Mouse (Mus musculus) liver, embryonic 11.5 days (tissue): Measurements from ENCODE around the gene Tanc2. TPM values are rescaled to one million over a fixed set of nuclear protein-coding genes. Genes with fewer than 3 reads are reported as not detected.
A peak's percentile ranks its signal among the peaks of the same experiment; 100 is the strongest.

ENCODE experiments used
- ATAC-seq: fragments of 200-750 bp; cut with Nextera tagmentation; replicated peaks from 2 replicates; pipeline ENCODE4 v1.8.0; 2017; ENCODE audit warnings: moderate number of reproducible peaks, mild to moderate bottlenecking, moderate TSS enrichment, moderate library complexity; ENCODE audit not compliant: low FRiP score
- DNase-seq: peaks from one replicate; pipeline ENCODE4 v3.0.0-alpha.2; 2017; ENCODE audit warnings: low spot score
- H3K27ac ChIP-seq: fragments of 300-500 bp; sonication (generic); 2 replicates; pipeline ENCODE4 v1.5.1; 2014; ENCODE audit warnings: mild to moderate bottlenecking, low read depth, low read length, control low read depth
- H3K27me3 ChIP-seq: fragments of 300-500 bp; sonication (generic); replicated peaks from 2 replicates; pipeline ENCODE4 v1.6.1; 2014; ENCODE audit warnings: low read length, mixed read lengths; ENCODE audit not compliant: control insufficient read depth, insufficient read depth
- H3K36me3 ChIP-seq: fragments of 300-500 bp; sonication (generic); 2 replicates; pipeline ENCODE4 v1.6.1; 2014; ENCODE audit warnings: mild to moderate bottlenecking, low read length, moderate library complexity, mixed read lengths; ENCODE audit not compliant: control insufficient read depth, insufficient read depth
- H3K4me1 ChIP-seq: fragments of 300-500 bp; sonication (generic); replicated peaks from 2 replicates; pipeline ENCODE4 v1.6.1; 2014; ENCODE audit warnings: low read length, mixed read lengths; ENCODE audit not compliant: control insufficient read depth, insufficient read depth
- H3K4me2 ChIP-seq: fragments of 300-500 bp; sonication (generic); 2 replicates; pipeline ENCODE4 v1.6.1; 2014; ENCODE audit warnings: mild to moderate bottlenecking, control low read depth, moderate library complexity
- H3K4me3 ChIP-seq: fragments of 300-500 bp; sonication (generic); 2 replicates; pipeline ENCODE4 v1.5.1; 2014; ENCODE audit warnings: low read depth, low read length, control low read depth
- H3K9ac ChIP-seq: fragments of 300-500 bp; sonication (generic); 2 replicates; pipeline ENCODE4 v1.6.1; 2014; ENCODE audit warnings: low read depth, low read length, control low read depth
- H3K9me3 ChIP-seq: fragments of 300-500 bp; sonication (generic); 2 replicates; pipeline ENCODE4 v1.6.1; 2016; ENCODE audit warnings: low read length, inconsistent platforms, mixed read lengths; ENCODE audit not compliant: control insufficient read depth
- WGBS: fragments of 180-500 bp; shearing (Covaris S2); extraction: QIAGEN DNeasy Blood & Tissue Kit; methylation state at CpG from one replicate; pipeline ENCODE4 v1.1.7; 2014; 5-methylcytosine and 5-hydroxymethylcytosine counted together
- polyA plus RNA-seq: library from polyadenylated mRNA; unstranded; fragments of >200 nt; fragmentation: Nextera tagmentation; extraction: Ambion mirVana; gene quantifications from 2 replicates; pipeline ENCODE4 v1.2.1, GENCODE M21; 2014

Tanc2 gene
- polyA plus RNA-seq, 1 experiment from 2014 or later: 6.9 TPM

DNA sequence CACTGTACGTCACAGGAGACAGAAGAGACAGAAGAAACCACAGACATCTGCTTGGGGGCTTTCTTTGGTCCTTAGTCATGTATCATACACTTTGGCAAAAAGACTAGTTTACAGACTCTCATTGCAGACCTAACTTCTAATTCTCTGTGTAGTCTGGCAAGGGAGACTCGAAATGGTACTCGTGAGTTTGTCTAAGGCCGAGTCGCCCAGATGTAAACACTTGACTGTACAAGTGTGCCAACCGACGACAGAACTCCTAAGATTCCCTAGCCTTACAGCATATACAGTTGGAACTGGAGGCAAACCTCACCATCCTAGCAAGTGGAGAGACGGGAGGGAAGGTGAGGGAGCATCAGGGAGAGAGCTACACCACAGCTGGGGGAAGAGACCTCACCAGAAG is 344.0 kb downstream of the Tanc2 start:
- Histone ChIP-seq H3K36me3 (no peaks in the 10 kb centered on the region), H3K27me3 (no peaks in the 10 kb centered on the region; the same call in none of the 2 replicates), H3K9ac (no peak overlapping the region), H3K4me1 (no peaks in the 10 kb centered on the region), H3K4me2 (no peak overlapping the region), H3K4me3 (no peak overlapping the region), H3K27ac (no peak overlapping the region), H3K9me3 (no peaks in the 10 kb centered on the region)
- DNase-seq (no peak), ATAC-seq (no peak)
- 83% methylated on average over 8 of the region's 8 CpGs for WGBS

DNA sequence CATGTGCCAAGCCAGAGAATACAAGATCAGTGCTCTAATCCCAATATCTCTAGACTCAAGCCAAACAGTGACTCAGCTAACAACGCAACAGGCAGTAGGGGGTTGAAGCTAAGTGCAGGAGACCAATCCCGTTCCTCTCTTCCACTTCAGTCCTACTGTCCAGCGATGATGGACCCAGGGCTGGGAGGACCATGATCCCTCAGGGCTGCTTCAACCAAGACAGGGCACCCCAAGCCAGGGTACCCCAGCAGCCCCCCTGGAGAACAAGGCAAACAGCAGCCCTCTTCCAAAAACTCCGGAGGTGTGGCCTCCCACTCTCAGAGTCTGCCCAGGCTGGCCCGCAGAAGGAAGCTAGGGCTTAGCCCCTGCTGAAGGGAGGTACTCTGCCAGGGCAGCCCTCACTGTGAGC is 344.5 kb downstream of the Tanc2 start:
- H3K4me2 ChIP-seq: no peak overlapping the region
- ATAC-seq: no peak

DNA sequence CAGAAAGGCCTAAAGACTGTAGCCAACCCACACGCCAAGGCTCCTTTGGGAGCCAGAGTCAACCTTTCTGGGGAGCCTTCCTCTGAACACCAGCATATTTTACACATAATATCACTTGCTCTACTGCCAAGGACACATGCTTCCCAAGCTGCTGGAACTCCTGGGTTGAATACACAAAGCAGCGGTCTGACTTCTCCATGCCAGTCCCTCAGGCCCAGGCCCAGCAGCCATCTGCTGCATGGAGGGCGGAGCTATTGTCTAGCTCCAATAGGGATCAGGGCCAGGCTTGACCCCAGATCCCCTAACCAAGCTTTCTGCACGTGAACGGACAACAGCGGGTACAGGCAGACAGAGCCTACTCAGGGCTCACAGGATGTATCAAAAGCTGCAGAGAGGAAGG is 345.0 kb downstream of the Tanc2 start:
- H3K9me3 ChIP-seq: no peaks in the 10 kb centered on the region
- H3K36me3 ChIP-seq: no peaks in the 10 kb centered on the region
- no peak overlapping the region for H3K4me2 ChIP-seq
- ATAC-seq: no peak
- DNase-seq: no peak
- no peak overlapping the region for H3K4me3 ChIP-seq
- WGBS: 59% methylated on average over 6 of the region's 6 CpGs
- no peak overlapping the region for H3K9ac ChIP-seq
- H3K4me1 ChIP-seq: no peaks in the 10 kb centered on the region
- H3K27ac ChIP-seq: no peak overlapping the region
- no peaks in the 10 kb centered on the region; the same call in none of the 2 replicates for H3K27me3 ChIP-seq

More for the DNA sequence above, 344.5 kb downstream of the Tanc2 start:
- no peak overlapping the region for H3K27ac ChIP-seq
- H3K36me3 ChIP-seq: no peaks in the 10 kb centered on the region
- no peaks in the 10 kb centered on the region for H3K4me1 ChIP-seq
- DNase-seq: no peak
- no peaks in the 10 kb centered on the region for H3K9me3 ChIP-seq
- H3K27me3 ChIP-seq: no peaks in the 10 kb centered on the region; the same call in none of the 2 replicates
- H3K4me3 ChIP-seq: no peak overlapping the region
- no peak overlapping the region for H3K9ac ChIP-seq
- WGBS: 53% methylated on average over 5 of the region's 5 CpGs

DNA sequence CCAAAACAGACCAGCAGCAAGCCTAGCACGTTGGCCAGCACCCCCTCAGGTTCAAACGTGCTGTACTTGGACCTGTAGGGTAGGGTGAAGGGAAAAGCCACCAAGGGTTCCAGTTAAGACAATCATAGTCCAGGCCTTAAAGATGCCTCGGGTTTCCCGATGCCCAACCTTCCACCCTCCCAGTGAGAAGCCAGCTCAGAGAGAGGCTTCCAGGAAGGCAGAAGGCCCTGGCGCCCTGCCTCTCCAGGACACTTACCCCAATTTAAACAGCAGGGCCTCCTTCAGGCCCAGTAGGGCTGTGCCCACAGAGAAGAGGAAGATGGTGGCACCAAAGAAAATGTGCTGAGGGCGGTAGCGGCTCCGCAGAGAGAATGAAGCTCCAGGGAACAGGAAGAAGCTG is 345.7 kb downstream of the Tanc2 start:
- Histone ChIP-seq H3K36me3 (no peaks in the 10 kb centered on the region), H3K4me2 (no peak overlapping the region), H3K4me1 (no peaks in the 10 kb centered on the region), H3K4me3 (no peak overlapping the region), H3K27me3 (no peaks in the 10 kb centered on the region; the same call in none of the 2 replicates), H3K27ac (no peak overlapping the region), H3K9ac (no peak overlapping the region), H3K9me3 (no peaks in the 10 kb centered on the region)
- ATAC-seq: no peak
- DNase-seq: no peak
- 81% methylated on average over 8 of the region's 8 CpGs for WGBS

DNA sequence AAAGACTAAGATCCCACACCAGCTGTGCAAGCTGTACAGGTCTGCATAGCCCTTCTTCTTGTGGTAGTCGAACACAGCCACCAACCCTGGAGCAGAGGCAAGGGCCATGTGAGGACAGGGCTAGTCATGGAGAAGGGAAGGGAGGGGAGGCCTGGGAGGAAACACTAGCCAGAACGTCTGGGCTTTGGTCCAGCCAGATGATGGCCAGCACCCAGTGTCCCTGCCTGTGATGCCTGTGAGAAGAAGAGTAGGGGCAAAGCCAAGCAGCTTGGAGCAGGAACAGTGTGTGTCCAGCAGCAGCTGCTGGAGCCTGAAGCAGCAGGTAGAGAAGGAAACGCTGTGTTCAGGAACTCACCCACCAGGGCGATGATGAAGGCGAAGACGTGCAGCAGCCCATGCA is 346.4 kb downstream of the Tanc2 start:
- ATAC-seq (no peak), DNase-seq (no peak)
- H3K4me1 ChIP-seq: no peaks in the 10 kb centered on the region
- no peaks in the 10 kb centered on the region for H3K9me3 ChIP-seq
- peaks cover under 1% of the 10 kb centered on the region for H3K27me3 ChIP-seq
- H3K4me2 ChIP-seq: no peak overlapping the region
- H3K9ac ChIP-seq: no peak overlapping the region
- H3K36me3 ChIP-seq: no peaks in the 10 kb centered on the region
- WGBS: 84% methylated on average over 6 of the region's 6 CpGs
- H3K4me3 ChIP-seq: no peak overlapping the region
- H3K27ac ChIP-seq: no peak overlapping the region

DNA sequence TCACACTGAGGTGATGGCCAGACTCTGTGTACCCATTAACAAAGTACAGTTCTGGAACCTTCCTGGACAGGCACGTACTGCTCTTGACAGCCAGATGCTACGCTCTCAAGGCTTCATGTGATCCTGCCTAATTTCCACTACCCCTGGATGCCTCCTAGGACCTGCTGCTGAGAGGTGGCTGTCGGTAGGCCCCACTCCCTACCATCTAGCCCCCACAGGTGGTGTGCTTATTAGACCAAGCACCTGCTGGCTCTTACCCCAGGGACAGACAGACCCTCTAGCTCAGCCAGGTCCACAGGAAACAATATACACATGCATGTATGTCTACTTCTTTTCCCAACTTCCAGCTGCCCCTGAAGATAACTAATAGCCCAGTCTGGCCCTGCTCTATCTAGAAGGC is 347.2 kb downstream of the Tanc2 start:
- Histone ChIP-seq H3K9ac (no peak overlapping the region), H3K27me3 (peaks cover 5% of the 10 kb centered on the region), H3K4me2 (no peak overlapping the region), H3K4me1 (no peaks in the 10 kb centered on the region), H3K9me3 (no peaks in the 10 kb centered on the region), H3K27ac (no peak overlapping the region), H3K4me3 (no peak overlapping the region), H3K36me3 (no peaks in the 10 kb centered on the region)
- 87% methylated on average over 3 of the region's 3 CpGs for WGBS
- ATAC-seq: no peak
- DNase-seq: no peak

DNA sequence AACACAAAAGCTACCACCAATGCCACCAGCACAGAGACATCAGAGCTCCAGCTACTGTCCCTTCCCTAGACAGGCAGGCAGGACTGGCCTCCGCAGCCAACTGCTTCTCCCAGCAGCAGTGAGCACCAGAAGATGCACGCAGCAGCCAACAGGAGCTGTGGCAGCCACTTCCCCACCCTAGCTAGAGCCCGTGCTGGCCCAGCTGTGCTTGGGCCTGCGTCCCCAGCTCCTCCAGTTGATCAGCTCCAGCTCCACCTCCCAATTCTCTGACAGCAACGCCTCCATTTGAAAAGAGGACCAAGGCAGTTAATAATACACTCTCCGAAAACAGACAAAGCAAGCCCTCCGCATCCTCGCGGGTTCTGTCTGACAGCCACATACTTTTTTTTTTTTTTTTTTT is 349.0 kb downstream of the Tanc2 start:
- 62% methylated on average over 9 of the region's 9 CpGs for WGBS
- DNase-seq (no peak), ATAC-seq (no peak)
- H3K27me3 ChIP-seq: peaks cover 20% of the 10 kb centered on the region
- H3K9me3 ChIP-seq: no peaks in the 10 kb centered on the region
- no peaks in the 10 kb centered on the region for H3K36me3 ChIP-seq
- peaks cover 5% of the 10 kb centered on the region; the same call in 1 of the 2 replicates for H3K4me1 ChIP-seq
- H3K27ac ChIP-seq: no peak overlapping the region
- no peak overlapping the region for H3K9ac ChIP-seq
- no peak overlapping the region for H3K4me2 ChIP-seq
- no peak overlapping the region for H3K4me3 ChIP-seq

DNA sequence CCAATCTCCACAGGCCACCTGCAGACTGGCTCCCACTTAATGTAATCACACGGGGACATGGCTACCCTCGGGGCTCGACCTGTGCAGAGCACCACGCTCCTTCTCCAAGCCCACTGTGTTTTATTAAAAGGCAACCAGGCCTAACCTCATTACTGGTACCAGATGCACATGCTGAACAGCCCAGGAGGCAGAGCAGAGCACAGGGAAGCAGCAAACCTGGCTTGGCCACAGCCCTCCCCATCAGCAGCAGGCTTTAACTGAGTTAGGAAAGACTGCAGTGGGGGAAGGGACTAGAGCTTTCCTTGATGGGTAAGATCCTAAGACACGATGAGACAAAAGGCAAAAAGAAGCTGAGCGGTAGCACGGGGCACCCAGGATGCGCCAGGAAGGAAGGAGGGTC is 352.2 kb downstream of the Tanc2 start:
- 65% methylated on average over 8 of the region's 8 CpGs for WGBS
- Histone ChIP-seq H3K9me3 (no peaks in the 10 kb centered on the region), H3K36me3 (no peaks in the 10 kb centered on the region), H3K4me2 (no peak overlapping the region), H3K27me3 (peaks cover 24% of the 10 kb centered on the region), H3K27ac (no peak overlapping the region), H3K4me1 (peaks cover 19% of the 10 kb centered on the region), H3K4me3 (no peak overlapping the region), H3K9ac (no peak overlapping the region)
- no peak for DNase-seq
- ATAC-seq: no peak

DNA sequence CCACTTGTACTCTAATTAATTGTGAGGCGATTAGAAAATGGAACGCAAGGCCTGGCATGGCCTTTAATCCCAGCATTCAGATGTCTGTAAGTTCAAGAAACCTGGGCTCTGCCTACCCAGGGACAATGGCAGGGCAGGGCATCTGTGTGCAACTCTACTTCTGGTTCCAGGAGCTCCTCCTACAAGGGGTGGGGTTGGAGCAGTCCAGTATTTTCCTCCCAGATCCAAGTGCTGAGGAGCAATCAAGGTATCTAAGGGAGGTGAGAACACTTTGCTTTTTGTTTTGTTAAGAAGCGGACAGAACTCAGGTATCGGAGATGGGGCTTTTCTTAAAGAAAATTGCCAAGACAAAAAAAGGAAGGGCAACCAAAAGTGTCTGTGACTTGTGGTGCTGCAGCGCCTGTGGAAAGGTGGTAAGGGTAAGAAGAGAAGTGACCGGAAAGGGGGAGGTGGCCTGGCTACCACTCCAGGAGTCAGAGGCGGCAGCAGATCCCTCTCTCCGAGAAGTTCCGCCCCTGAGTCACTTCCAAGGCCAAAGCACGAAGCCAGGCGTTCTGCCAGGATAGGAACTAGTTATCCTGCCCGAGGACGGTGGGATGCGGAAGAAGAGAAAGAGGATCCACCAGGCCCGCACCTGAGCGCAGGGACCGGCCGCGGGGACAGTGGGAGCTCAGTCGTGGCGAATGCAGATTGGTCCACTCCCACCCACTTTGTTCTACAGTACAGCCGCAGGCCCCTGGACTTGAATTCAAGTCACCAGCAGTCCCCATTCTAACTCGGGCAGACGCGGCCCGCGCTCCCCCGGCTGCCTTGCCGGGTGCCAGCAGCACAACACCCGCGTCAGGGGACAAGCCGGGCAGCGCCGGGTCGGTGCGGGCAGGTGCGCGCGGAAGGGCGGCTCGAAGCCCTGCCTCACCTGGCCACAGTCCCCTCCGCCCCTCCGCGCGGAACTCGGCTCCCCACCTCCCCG is 353.6 kb downstream of the Tanc2 start:
- Histone ChIP-seq H3K4me2 (peak overlapping the region; percentile 99), H3K9me3 (no peaks in the 10 kb centered on the region), H3K4me3 (peak overlapping the region; percentile 64), H3K4me1 (peaks cover 19% of the 10 kb centered on the region), H3K27ac (no peak overlapping the region), H3K36me3 (no peaks in the 10 kb centered on the region), H3K9ac (peak overlapping the region; percentile 64), H3K27me3 (peaks cover 25% of the 10 kb centered on the region)
- DNase-seq (peak; percentile 53), ATAC-seq (no peak)
- WGBS: 6% methylated on average over 47 of the region's 47 CpGs
